Mouse (Mus musculus): ENCODE results near the gene Sdhc. TPM values are rescaled to one million over a fixed set of nuclear protein-coding genes. Genes with fewer than 3 reads are reported as not detected.

Gene Sdhc
- total and polyA plus RNA-seq, 3 experiments: 87.5 to 205 (median 153) TPM

Other genes starting within 250 kb of the Sdhc start
Only the 20 nearest of the 24 such genes appear.
- 20.2 and 31.8 TPM in 2 replicates for gene Fcgr2b, start 174.1 kb downstream of the Sdhc start, total RNA-seq (2012; rRNA removed)
- 29.5 and 31.1 TPM in 2 replicates for gene Fcgr2b, start 174.1 kb downstream of the Sdhc start, total RNA-seq (2014; rRNA removed)
- gene Fcgr2b, start 174.1 kb downstream of the Sdhc start, polyA plus RNA-seq (2012; ENCODE audit: insufficient read length, low read depth): 36.1 and 44.3 TPM in 2 replicates
- gene Fcgr4, start 131.7 kb downstream of the Sdhc start, total RNA-seq (2012; rRNA removed): 48.4 and 56.8 TPM in 2 replicates
- gene Fcgr4, start 131.7 kb downstream of the Sdhc start, total RNA-seq (2014; rRNA removed): 41.8 and 50.2 TPM in 2 replicates
- 46.7 and 52.8 TPM in 2 replicates for gene Fcgr4, start 131.7 kb downstream of the Sdhc start, polyA plus RNA-seq (2012; ENCODE audit: insufficient read length, low read depth)
- gene Fcgr3, start 85.7 kb downstream of the Sdhc start, total RNA-seq (2012; rRNA removed): 4.3 and 8.5 TPM in 2 replicates
- 6.1 and 6.3 TPM in 2 replicates for gene Fcgr3, start 85.7 kb downstream of the Sdhc start, total RNA-seq (2014; rRNA removed)
- gene Fcgr3, start 85.7 kb downstream of the Sdhc start, polyA plus RNA-seq (2012; ENCODE audit: insufficient read length, low read depth): 2.6 and 3.7 TPM in 2 replicates
- gene Cfap126, start 36.7 kb downstream of the Sdhc start, total RNA-seq (2012; rRNA removed): 0.76 and 2.0 TPM in 2 replicates
- gene Cfap126, start 36.7 kb downstream of the Sdhc start, total RNA-seq (2014; rRNA removed): 0.43 and 0.79 TPM in 2 replicates
- gene Cfap126, start 36.7 kb downstream of the Sdhc start, polyA plus RNA-seq (2012; ENCODE audit: insufficient read length, low read depth): 2.5 and 3.4 TPM in 2 replicates
- 0.04 and 0.21 TPM in 2 replicates for gene Mpz, start 108 bp upstream of the Sdhc start, total RNA-seq (2012; rRNA removed)
- not detected in 2 replicates for gene Mpz, start 108 bp upstream of the Sdhc start, total RNA-seq (2014; rRNA removed)
- gene Mpz, start 108 bp upstream of the Sdhc start, polyA plus RNA-seq (2012; ENCODE audit: insufficient read length, low read depth): 0.26 and 0.49 TPM in 2 replicates
- gene Pcp4l1, start 45.7 kb upstream of the Sdhc start, total RNA-seq (2012; rRNA removed): not detected in 2 replicates
- gene Pcp4l1, start 45.7 kb upstream of the Sdhc start, total RNA-seq (2014; rRNA removed): not detected in 2 replicates
- gene Pcp4l1, start 45.7 kb upstream of the Sdhc start, polyA plus RNA-seq (2012; ENCODE audit: insufficient read length, low read depth): not detected in 2 replicates
- 1.2 and 1.6 TPM in 2 replicates for gene Nr1i3, start 63.4 kb upstream of the Sdhc start, total RNA-seq (2012; rRNA removed)
- not detected in 2 replicates for gene Nr1i3, start 63.4 kb upstream of the Sdhc start, total RNA-seq (2014; rRNA removed)
- gene Nr1i3, start 63.4 kb upstream of the Sdhc start, polyA plus RNA-seq (2012; ENCODE audit: insufficient read length, low read depth): 0.10 and 0.23 TPM in 2 replicates
- 37.1 and 37.6 TPM in 2 replicates for gene Tomm40l, start 71.9 kb upstream of the Sdhc start, total RNA-seq (2012; rRNA removed)
- gene Tomm40l, start 71.9 kb upstream of the Sdhc start, total RNA-seq (2014; rRNA removed): 34.4 and 36.0 TPM in 2 replicates
- gene Tomm40l, start 71.9 kb upstream of the Sdhc start, polyA plus RNA-seq (2012; ENCODE audit: insufficient read length, low read depth): 24.7 and 32.8 TPM in 2 replicates
- gene Apoa2, start 74.5 kb upstream of the Sdhc start, total RNA-seq (2012; rRNA removed): 5.3 and 6.2 TPM in 2 replicates
- 3.0 and 3.7 TPM in 2 replicates for gene Apoa2, start 74.5 kb upstream of the Sdhc start, total RNA-seq (2014; rRNA removed)
- 3.1 and 4.9 TPM in 2 replicates for gene Apoa2, start 74.5 kb upstream of the Sdhc start, polyA plus RNA-seq (2012; ENCODE audit: insufficient read length, low read depth)
- 10.1 and 13.6 TPM in 2 replicates for gene Fcer1g, start 83.8 kb upstream of the Sdhc start, total RNA-seq (2012; rRNA removed)
- gene Fcer1g, start 83.8 kb upstream of the Sdhc start, total RNA-seq (2014; rRNA removed): 22.7 and 31.3 TPM in 2 replicates
- gene Fcer1g, start 83.8 kb upstream of the Sdhc start, polyA plus RNA-seq (2012; ENCODE audit: insufficient read length, low read depth): 35.6 and 51.2 TPM in 2 replicates
- gene Adamts4, start 99.8 kb upstream of the Sdhc start, total RNA-seq (2012; rRNA removed): 0.13 and 0.25 TPM in 2 replicates
- 0.04 and 0.08 TPM in 2 replicates for gene Adamts4, start 99.8 kb upstream of the Sdhc start, total RNA-seq (2014; rRNA removed)
- 0.09 and 0.19 TPM in 2 replicates for gene Adamts4, start 99.8 kb upstream of the Sdhc start, polyA plus RNA-seq (2012; ENCODE audit: insufficient read length, low read depth)
- 244 and 265 TPM in 2 replicates for gene Ndufs2, start 100.8 kb upstream of the Sdhc start, total RNA-seq (2012; rRNA removed)
- gene Ndufs2, start 100.8 kb upstream of the Sdhc start, total RNA-seq (2014; rRNA removed): 239 and 242 TPM in 2 replicates
- 242 and 264 TPM in 2 replicates for gene Ndufs2, start 100.8 kb upstream of the Sdhc start, polyA plus RNA-seq (2012; ENCODE audit: insufficient read length, low read depth)
- 27.4 and 27.8 TPM in 2 replicates for gene B4galt3, start 119.7 kb upstream of the Sdhc start, total RNA-seq (2012; rRNA removed)
- gene B4galt3, start 119.7 kb upstream of the Sdhc start, total RNA-seq (2014; rRNA removed): 18.3 and 19.3 TPM in 2 replicates
- 23.1 TPM in 2 replicates for gene B4galt3, start 119.7 kb upstream of the Sdhc start, polyA plus RNA-seq (2012; ENCODE audit: insufficient read length, low read depth)
- gene Ppox, start 130.6 kb upstream of the Sdhc start, total RNA-seq (2012; rRNA removed): 12.4 and 13.6 TPM in 2 replicates
- 10.5 and 13.7 TPM in 2 replicates for gene Ppox, start 130.6 kb upstream of the Sdhc start, total RNA-seq (2014; rRNA removed)
- 13.9 and 15.1 TPM in 2 replicates for gene Ppox, start 130.6 kb upstream of the Sdhc start, polyA plus RNA-seq (2012; ENCODE audit: insufficient read length, low read depth)
- gene Usp21, start 137.4 kb upstream of the Sdhc start, total RNA-seq (2012; rRNA removed): 13.1 and 14.2 TPM in 2 replicates
- 7.1 and 8.5 TPM in 2 replicates for gene Usp21, start 137.4 kb upstream of the Sdhc start, total RNA-seq (2014; rRNA removed)
- gene Usp21, start 137.4 kb upstream of the Sdhc start, polyA plus RNA-seq (2012; ENCODE audit: insufficient read length, low read depth): 34.3 and 37.6 TPM in 2 replicates
- 98.4 and 120 TPM in 2 replicates for gene Ufc1, start 144.4 kb upstream of the Sdhc start, total RNA-seq (2012; rRNA removed)
- gene Ufc1, start 144.4 kb upstream of the Sdhc start, total RNA-seq (2014; rRNA removed): 115 and 121 TPM in 2 replicates
- 71.4 and 76.2 TPM in 2 replicates for gene Ufc1, start 144.4 kb upstream of the Sdhc start, polyA plus RNA-seq (2012; ENCODE audit: insufficient read length, low read depth)
- 18.7 and 21.5 TPM in 2 replicates for gene Dedd, start 178.5 kb upstream of the Sdhc start, total RNA-seq (2012; rRNA removed)
- gene Dedd, start 178.5 kb upstream of the Sdhc start, total RNA-seq (2014; rRNA removed): 13.1 and 14.5 TPM in 2 replicates
- 34.5 and 35.8 TPM in 2 replicates for gene Dedd, start 178.5 kb upstream of the Sdhc start, polyA plus RNA-seq (2012; ENCODE audit: insufficient read length, low read depth)
- gene Nit1, start 195.0 kb upstream of the Sdhc start, total RNA-seq (2012; rRNA removed): 40.8 and 41.0 TPM in 2 replicates
- 48.6 and 51.4 TPM in 2 replicates for gene Nit1, start 195.0 kb upstream of the Sdhc start, total RNA-seq (2014; rRNA removed)
- gene Nit1, start 195.0 kb upstream of the Sdhc start, polyA plus RNA-seq (2012; ENCODE audit: insufficient read length, low read depth): 39.5 and 42.4 TPM in 2 replicates
- 25.2 and 28.2 TPM in 2 replicates for gene Pfdn2, start 195.1 kb upstream of the Sdhc start, total RNA-seq (2012; rRNA removed)
- 32.3 and 33.0 TPM in 2 replicates for gene Pfdn2, start 195.1 kb upstream of the Sdhc start, total RNA-seq (2014; rRNA removed)
- gene Pfdn2, start 195.1 kb upstream of the Sdhc start, polyA plus RNA-seq (2012; ENCODE audit: insufficient read length, low read depth): 292 and 408 TPM in 2 replicates
- 0.08 and 0.13 TPM in 2 replicates for gene Klhdc9, start 210.2 kb upstream of the Sdhc start, total RNA-seq (2012; rRNA removed)
- gene Klhdc9, start 210.2 kb upstream of the Sdhc start, total RNA-seq (2014; rRNA removed): not detected in 2 replicates
- not detected in 2 replicates for gene Klhdc9, start 210.2 kb upstream of the Sdhc start, polyA plus RNA-seq (2012; ENCODE audit: insufficient read length, low read depth)

Measured in CH12.LX (cell line).